Mouse (Mus musculus): ENCODE results near the gene Vsx1. TPM values are rescaled to one million over a fixed set of nuclear protein-coding genes. Genes with fewer than 3 reads are reported as not detected.
A peak's percentile ranks its signal among the peaks of the same experiment; 100 is the strongest.

The Vsx1 gene
- total RNA-seq, 1 experiment from 2014 or later = not detected

DNA sequence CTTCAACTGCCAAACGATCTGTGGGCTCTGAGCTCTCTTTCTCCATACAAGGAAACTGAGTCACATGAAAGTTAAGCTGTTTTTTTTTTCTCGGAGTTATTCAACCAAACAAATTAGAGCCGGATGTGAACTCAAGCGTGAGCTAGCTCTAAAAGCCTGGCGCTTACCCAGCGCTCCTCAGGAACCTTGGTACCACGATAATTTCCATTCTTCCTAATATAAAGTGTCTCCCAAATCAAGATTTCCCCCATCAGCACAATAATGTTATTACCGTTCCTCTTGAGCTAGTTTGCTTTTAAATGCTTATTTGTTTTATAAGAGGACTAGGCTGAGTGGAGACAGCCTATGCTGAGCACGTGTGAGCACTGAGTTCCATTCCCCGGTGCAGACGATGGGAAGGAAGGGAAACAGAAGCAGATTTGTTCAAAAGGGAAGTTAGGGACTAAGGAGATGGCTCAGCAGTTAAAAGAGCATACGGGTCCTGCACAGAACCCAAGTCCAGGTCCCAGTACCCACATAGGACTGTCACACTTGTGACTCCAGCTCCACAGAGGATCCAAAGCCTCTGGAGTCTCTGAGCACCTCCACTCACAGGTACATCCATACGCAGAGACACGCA, 41.4 kb downstream of the Vsx1 start:
- no peak for ATAC-seq (replicated peaks; ENCODE audit: low read depth, poor library complexity, severe bottlenecking)

- ATAC-seq (replicated peaks; ENCODE audit: low read depth, poor library complexity, severe bottlenecking) = peak; percentile 58
Measured at GRCm38 (mm10) chr2:150646411-150647121, 42.6 kb downstream of the Vsx1 start.

DNA sequence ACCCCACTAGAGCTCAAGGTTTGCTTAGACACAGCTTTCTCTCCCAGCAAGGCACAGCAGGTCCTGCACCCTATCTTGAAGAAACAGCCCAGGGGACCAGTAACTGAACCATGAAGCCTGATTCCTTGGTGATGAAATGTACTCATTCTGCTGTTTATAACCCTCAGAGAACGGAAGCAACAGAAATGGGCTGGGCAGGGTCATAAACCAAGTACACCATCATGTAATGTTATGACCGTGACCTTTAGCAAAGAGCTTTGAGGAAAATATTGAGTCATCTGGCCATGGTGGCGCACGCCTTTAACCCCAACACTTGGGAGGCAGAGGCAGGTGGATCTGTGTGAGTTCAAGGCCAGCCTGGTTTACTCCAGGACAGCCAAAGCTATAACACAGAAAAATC, 43.9 kb downstream of the Vsx1 start:
- no peak for ATAC-seq (replicated peaks; ENCODE audit: low read depth, poor library complexity, severe bottlenecking)

GRCm38 (mm10) chr2:150643726-150644415, 45.3 kb downstream of the Vsx1 start:
- ATAC-seq (replicated peaks; ENCODE audit: low read depth, poor library complexity, severe bottlenecking) = no peak

DNA sequence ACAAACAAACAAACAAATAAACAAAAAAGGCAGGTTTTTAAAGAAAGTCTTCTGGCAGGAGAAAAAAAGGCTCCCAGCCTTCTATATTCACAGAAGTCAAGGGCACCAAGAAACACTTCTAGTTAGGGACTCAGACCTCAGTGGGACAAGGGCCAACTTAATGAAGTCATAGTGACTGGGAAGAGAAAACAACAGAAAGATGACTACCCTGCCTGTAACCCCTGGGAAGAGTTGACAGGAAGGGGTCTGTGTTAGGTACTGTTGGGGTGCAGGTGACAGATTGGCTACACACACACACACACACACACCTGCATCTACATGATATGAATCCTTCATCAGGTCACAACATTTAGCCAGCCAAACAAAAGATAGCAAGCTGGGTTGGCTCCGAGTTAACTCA, 46.0 kb downstream of the Vsx1 start:
- no peak for ATAC-seq (replicated peaks; ENCODE audit: low read depth, poor library complexity, severe bottlenecking)

DNA sequence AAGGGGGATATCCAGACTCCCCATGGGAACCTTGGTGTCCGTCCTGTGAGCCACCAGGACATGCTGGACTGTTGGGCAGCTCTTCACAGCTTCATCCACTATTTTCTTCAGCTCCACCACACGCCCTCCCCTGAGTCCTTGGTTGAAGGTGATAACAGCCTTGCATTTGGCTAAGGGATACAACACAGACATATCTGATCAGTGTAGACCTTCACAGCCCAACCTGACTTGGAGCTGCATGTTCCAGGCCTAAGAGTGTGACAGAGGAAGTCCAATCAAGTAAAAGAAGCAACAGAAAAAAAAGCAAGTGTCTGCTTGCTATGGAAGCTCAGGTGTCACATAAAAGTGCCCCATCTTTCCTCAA, 50.8 kb downstream of the Vsx1 start:
- peak; percentile 43; the same call in 1 of the 2 replicates for ATAC-seq (replicated peaks; ENCODE audit: low read depth, poor library complexity, severe bottlenecking)

- no peak for ATAC-seq (replicated peaks; ENCODE audit: low read depth, poor library complexity, severe bottlenecking)
Measured at GRCm38 (mm10) chr2:150637702-150638369, 51.3 kb downstream of the Vsx1 start.

DNA sequence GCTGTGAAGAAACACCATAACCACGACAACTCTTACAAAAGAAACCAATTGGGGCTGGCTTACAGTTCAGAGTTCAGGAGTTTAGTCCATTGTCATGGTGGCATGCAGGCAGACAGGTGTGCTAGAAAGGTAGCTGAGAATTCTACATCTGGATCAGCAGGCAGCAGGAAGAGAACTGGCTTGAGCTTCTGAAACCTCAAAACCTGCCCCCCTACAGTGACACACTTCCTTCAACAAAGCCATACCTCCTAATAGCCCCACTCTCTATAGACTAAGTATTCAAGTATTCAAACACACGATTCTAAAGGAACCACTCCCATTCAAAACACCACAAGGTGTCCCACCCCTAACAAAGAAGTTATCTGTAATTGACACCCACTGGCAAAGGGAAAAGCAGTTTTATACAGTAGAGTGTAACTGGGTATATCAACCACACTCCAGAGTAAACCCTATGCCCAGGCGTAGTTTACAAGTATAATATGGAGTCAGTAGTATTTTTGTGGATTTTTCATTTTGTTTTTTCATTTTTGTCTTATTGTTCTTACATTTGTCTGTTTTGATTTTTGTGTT, 53.2 kb downstream of the Vsx1 start:
- ATAC-seq (replicated peaks; ENCODE audit: low read depth, poor library complexity, severe bottlenecking) = peak; percentile 62

Other genes with a start within 250 kb of the Vsx1 start
- gene Zfp442, start 237.9 kb downstream of the Vsx1 start, total RNA-seq (2017) = 4.2 TPM in 2 replicates
- 0.92 TPM in 1 of 2 replicates, not detected in the other for gene Zfp345, start 204.3 kb downstream of the Vsx1 start, total RNA-seq (2017)
- 90.6 and 112 TPM in 2 replicates for gene Cst7, start 118.9 kb downstream of the Vsx1 start, total RNA-seq (2017)
- 42.3 and 46.1 TPM in 2 replicates for gene Apmap, start 80.8 kb downstream of the Vsx1 start, total RNA-seq (2017)
- 39.6 and 40.4 TPM in 2 replicates for gene Acss1, start 20.9 kb downstream of the Vsx1 start, total RNA-seq (2017)
- gene Entpd6, start 59.7 kb upstream of the Vsx1 start, total RNA-seq (2017) = 13.9 and 18.4 TPM in 2 replicates
- 29.7 TPM in 2 replicates for gene Pygb, start 97.4 kb upstream of the Vsx1 start, total RNA-seq (2017)
- gene Abhd12, start 215.4 kb upstream of the Vsx1 start, total RNA-seq (2017) = 15.5 and 88.6 TPM in 2 replicates
- 88.0 and 96.4 TPM in 2 replicates for gene Gins1, start 216.0 kb upstream of the Vsx1 start, total RNA-seq (2017)